Mouse (Mus musculus) gastrocnemius, adult 2 months (tissue): Measurements from ENCODE around the gene Pwwp2b. TPM values are rescaled to one million over a fixed set of nuclear protein-coding genes. Genes with fewer than 3 reads are reported as not detected.

Experiments used
- DNase-seq: peaks from one replicate; pipeline ENCODE4 v3.0.0; 2022
- H3K27ac ChIP-seq: fragments of 200-600 bp; 2 replicates; pipeline ENCODE4 v1.8.1; 2022; ENCODE audit warnings: mild to moderate bottlenecking
- H3K4me3 ChIP-seq: fragments of 200-600 bp; 2 replicates; pipeline ENCODE4 v1.8.1; 2022; ENCODE audit warnings: mild to moderate bottlenecking, moderate library complexity
- CTCF ChIP-seq: fragments of 200-600 bp; IDR thresholded peaks from 2 replicates; pipeline ENCODE4 v1.8.1; 2022; ENCODE audit warnings: antibody characterized with exemption, mild to moderate bottlenecking, moderate library complexity
- intact Hi-C: fragments of 180-260 bp; cut with DNase I; formaldehyde crosslinking; loops from one replicate; pipeline ENCODE4 v1.15.1; 2025
- total RNA-seq, 2 experiments: library from RNA; stranded (reverse); gene quantifications; 2 replicates each; pipeline ENCODE4 v1.2.3; 2021

Pwwp2b gene
- total RNA-seq, 2 experiments from 2014 or later = 3.0 to 7.4 TPM

DNA sequence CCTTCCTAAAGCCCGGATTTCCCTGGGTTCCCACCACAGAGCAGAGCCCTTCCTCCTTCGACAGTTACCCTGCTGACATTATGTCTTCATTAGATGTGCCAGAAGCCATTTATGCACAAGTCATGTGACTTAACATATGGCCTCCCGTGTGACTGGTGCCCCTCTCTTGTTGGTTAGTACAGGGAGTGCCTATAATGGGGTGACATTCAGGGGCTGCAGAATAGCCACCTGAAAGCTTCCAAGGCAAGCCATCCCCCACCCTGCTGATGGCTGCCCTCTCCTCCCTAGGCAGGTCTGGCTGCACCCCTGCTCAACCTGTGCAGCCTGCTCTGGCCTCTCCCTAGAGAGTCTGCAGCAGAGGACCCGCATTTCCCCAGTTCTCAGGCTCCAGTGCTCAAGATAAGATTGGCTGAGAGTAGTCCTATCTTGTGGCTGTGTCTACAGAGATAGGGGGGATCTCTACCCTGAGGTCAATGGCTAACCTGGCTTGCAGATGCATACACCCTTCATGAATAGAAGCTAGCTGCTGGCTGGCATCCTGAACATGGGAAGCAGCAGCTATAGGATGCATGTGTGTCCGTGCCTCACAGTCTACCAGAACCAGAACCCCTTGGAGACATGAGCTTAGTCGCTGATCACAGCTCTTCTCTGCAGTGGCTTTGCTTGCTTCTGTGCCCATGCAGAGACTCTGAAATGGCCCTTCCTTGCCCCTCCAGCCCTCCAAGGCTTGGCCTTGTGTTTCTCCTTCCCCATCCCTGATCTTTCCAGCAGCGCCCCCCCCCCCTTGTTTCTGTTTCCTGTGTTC, 1.3 kb downstream of the Pwwp2b start:
- Histone ChIP-seq H3K4me3 (peak overlapping the region; percentile 99), H3K27ac (peak overlapping the region; percentile 98)
- no peak for DNase-seq
- no peak for TF ChIP-seq CTCF
- intact Hi-C loops = loop anchor here (5.0 kb wide), 1 partner anchor 138 kb away; the partner anchor contains the start of gene Inpp5a

DNA sequence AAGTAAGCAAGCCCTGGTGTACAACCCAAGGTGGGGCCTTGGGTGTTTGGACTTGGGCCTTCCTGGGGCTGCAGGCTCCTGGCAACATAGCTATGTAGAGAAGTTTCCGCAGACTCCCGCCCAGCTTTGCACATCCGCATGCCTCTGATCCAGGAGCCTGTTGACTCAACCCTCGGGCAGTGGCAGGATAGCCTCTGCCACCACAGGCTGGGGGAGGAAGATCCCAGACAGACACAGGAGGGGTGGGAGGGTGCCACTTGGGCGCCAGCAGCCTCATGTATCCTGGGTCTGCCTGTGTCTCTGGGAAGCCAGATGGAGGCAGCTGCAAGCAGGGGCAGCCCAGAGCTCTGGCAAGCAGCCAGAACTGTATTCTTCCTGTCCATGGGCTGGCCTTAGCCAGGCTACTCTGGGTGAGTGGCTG, 3.6 kb downstream of the Pwwp2b start:
- DNase-seq = peak; percentile 67
- peak overlapping the region; percentile 20 for H3K4me3 ChIP-seq
- no peak for TF ChIP-seq CTCF
- peak overlapping the region; percentile 75 for H3K27ac ChIP-seq
- intact Hi-C loops = no loop called here

DNA sequence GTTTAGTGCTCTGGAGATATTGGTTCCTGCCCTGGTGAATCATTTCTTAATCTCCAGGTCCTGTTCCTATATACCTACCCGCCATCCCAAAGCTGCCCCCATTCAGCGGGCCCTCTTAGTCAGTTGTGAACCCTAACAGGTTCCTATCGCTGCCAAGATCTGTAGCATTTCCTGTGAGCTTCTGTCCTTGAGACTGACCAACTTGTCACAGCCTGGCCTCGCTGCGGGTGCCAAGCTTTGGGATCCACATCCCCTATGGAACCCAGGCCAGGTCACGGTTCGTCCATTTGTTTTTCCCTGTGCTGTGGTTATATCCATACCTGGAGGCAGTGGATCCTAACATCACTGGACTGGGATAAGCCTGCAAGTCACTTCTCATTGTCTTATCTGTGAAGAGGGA, 4.3 kb downstream of the Pwwp2b start:
- Histone ChIP-seq H3K4me3 (no peak overlapping the region), H3K27ac (peak overlapping the region; percentile 75)
- no peak for DNase-seq
- intact Hi-C loops = no loop called here
- TF ChIP-seq CTCF = no peak

DNA sequence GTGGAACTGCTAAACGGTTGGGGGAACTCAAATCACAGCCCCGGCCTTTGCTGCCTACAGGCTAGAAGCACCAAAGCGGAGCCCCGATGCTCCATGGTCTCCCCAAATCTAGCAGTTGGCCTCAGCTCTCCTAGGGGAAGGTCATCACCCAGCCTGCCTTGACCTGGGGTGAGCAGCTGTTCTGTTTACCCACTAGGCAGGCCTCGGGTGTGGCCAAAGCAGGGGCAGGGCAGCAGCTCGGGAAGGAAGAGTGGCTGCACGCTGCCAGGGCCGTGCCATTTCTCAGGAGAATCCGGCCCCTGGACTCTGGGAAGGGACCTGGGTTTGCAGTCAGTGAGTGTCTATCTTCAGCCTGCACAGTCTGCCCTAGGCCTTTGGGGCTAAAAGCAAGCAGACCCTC, 4.7 kb downstream of the Pwwp2b start:
- no peak for TF ChIP-seq CTCF
- no peak for DNase-seq
- H3K4me3 ChIP-seq = no peak overlapping the region
- intact Hi-C loops = no loop called here
- peak overlapping the region; percentile 75 for H3K27ac ChIP-seq

DNA sequence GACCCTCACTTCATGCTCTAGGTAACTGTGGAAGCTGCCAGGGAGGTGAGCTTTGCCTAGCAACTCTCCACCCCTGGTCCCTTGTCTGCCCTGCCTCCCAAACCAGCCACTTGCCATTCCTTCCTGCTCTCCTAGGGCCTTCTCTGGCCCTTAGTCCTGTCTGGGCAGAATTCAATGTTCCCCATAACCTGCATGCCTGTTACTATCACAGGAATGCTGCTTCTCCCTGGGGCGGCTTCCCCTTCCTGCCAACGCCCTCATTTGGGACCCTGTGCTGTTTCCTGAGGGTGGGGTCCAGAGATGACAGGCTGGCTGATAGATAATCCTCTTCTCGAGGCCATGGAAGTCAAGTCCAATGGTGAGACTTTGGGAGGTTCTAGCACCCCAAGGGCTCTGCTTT, 5.2 kb downstream of the Pwwp2b start:
- Histone ChIP-seq H3K27ac (peak overlapping the region; percentile 75), H3K4me3 (no peak overlapping the region)
- intact Hi-C loops = no loop called here
- no peak for DNase-seq
- TF ChIP-seq CTCF = no peak

DNA sequence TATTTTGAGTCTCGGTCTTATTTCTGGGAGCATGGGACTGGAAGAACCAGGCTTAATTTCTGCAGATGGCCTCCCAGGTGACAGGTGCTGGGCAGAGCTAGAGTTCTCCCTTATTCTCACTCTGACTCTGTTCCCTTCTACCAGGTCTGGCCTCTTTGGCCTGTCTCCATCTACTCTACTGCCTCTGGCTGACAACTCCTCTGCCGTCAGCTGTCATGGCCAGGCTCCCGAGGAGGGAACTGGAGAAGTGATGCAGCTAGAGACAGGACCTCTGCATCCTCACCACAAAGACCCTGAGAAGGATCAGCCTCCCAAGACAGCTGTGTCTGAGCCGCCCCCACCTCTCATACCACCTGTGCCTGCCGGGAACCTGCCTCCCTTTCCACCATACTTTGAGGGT, 6.3 kb downstream of the Pwwp2b start:
- TF ChIP-seq CTCF = no peak
- intact Hi-C loops = no loop called here
- DNase-seq = peak; percentile 82
- Histone ChIP-seq H3K27ac (peak overlapping the region; percentile 28; the same call in 1 of the 2 replicates), H3K4me3 (no peak overlapping the region)

DNA sequence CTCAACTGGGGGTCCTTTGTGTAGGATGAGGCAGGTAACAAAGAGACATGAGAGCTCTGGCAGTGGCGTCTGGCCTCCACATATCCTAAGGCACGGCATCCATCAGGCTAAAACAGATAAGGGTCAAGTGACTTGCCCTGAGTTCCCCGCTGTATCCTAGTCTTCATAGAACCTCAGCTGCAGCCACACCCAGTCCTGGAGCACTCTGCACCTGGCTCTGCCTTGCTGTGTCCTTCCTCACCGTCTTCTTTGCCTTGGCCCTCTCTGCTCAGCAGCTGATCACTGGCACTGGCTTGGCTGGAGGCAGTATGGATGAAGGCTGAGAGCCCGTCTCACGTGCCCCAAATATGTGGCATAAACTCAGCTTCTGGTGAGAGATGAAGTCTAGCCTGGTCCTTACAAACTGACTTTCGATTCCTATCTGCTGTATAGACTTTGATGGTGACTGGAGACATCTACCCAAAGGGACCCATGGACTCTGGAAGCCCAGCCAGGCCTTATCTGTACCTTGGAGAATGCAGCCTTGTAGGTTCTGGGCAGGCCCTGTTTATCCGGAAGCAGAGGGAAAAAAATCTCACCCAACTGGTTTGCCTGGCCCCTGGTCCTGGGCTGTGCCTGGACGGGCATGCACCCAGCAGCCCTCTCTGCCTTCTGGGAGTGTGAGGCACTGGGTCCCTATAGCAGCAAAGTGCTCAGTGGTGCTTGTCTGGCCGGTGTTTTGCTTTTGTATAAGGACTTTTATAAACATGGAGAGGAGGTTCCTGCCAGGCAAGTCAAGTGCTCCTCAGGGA, 9.7 kb downstream of the Pwwp2b start:
- TF ChIP-seq CTCF = no peak
- Histone ChIP-seq H3K4me3 (no peak overlapping the region), H3K27ac (no peak overlapping the region)
- intact Hi-C loops = no loop called here
- DNase-seq = no peak

DNA sequence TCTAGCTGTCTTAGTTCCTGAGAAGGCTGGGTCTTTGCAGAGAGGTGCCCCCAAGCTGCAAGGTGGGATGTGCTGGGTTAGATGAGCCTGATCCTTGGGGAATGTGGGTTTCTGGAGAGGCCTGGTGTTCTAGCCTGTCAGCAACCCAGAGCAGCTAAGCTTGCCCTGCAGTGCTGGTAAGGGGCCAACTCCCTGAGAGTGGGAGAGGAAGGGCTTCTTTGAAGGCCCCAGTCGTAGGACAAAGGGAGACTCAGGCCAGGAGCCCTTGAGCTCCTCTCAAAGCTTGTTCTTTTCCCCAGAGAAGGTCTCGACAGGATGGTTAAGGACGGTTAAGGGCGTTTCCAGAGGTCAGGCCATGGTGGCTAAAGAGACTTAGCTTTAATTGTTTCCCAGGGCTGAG, 16.1 kb downstream of the Pwwp2b start:
- intact Hi-C loops = no loop called here
- DNase-seq = no peak
- TF ChIP-seq CTCF = no peak
- no peak overlapping the region for H3K27ac ChIP-seq
- H3K4me3 ChIP-seq = no peak overlapping the region

DNA sequence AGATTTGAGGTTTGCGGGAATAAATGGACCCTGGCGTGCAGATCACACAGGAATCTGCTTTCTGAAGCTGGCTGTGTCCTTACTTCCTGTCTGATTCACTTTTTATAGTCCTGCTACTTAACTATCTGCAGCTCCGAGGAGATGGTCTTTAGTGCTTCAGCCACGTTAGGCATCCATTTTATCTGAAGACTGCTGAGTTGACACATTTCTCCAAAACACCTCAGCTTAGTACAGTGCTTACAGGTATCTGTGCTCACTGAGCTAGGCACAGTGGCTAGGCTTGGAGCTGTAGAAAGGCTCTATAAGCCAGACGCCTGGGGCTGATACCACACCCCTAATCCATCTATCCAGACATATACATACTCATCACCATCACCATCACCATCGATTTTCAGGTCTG, 17.4 kb downstream of the Pwwp2b start:
- Histone ChIP-seq H3K4me3 (no peak overlapping the region), H3K27ac (no peak overlapping the region)
- intact Hi-C loops = no loop called here
- no peak for TF ChIP-seq CTCF
- no peak for DNase-seq

DNA sequence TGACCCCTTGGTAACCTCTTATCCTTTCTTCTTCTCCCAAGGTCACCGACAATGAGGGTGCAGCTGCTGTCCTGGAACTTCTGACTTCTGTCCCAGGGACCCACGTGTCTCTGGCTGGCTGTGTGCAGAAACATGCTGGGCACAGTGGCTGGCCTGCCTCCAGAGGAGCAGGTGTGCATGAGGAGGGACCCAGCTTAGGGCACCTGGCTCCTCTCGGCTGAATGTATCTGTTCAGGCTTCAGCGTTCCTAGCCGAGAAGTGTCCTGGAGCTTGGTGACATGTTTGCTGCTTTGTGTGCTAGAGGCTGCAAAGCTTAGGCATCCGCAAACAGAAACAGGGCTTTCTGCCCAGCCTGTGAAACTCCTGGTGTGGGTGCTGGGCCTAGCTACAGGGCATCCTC, 18.1 kb downstream of the Pwwp2b start:
- peak; percentile 61 for DNase-seq
- TF ChIP-seq CTCF = no peak
- Histone ChIP-seq H3K4me3 (no peak overlapping the region), H3K27ac (peak overlapping the region; percentile 56)
- intact Hi-C loops = no loop called here

DNA sequence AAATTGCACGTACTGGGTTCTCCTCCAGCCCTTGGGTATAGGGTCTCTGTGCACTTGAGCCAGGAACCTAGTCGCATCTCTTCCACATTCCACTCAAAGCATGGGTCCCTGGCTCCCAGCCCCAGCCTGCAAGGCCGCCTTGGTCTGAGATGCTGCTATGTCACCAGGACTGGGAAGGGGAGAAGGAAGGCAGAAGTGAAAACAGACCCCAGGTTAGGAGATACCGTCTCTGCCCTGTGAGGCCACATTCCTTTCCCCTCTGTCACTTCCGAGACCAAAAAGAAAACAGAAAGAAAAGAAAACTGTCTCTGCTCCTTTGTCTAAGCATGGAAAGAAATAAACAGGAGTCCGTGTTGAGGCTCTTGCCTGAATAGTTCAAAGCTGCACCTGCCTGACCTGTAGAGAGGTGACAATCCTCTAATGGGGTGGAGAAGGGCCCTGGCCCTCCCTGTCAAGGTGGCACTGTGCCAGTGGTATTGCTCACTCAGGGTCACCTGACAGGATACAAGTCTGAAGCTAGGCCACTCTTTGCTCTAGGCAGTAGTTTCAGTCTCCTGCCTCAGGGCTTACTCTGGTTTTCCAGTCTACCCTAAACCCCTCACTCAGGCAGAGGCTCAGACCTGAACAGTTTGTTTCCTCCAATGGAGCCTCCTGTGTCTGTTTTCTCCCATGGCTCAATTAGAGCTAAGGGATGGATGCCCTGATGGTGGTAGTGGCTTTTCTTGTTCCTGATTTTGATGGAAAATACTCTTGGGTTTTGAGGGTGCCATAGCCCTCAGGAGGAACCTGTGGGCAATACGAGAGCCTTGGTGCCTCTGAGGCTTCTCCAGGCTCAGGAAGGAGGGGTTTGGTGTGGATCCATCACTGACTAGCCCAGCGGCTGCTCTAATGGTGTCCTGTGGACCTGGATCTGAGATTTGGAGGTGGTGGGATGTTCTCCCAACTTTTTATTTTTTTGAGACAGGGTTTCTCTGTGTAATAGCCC, 18.9 kb downstream of the Pwwp2b start:
- H3K4me3 ChIP-seq = no peak overlapping the region
- peak overlapping the region; percentile 20; the same call in 1 of the 2 replicates for H3K27ac ChIP-seq
- intact Hi-C loops = no loop called here
- DNase-seq = no peak
- no peak for TF ChIP-seq CTCF

DNA sequence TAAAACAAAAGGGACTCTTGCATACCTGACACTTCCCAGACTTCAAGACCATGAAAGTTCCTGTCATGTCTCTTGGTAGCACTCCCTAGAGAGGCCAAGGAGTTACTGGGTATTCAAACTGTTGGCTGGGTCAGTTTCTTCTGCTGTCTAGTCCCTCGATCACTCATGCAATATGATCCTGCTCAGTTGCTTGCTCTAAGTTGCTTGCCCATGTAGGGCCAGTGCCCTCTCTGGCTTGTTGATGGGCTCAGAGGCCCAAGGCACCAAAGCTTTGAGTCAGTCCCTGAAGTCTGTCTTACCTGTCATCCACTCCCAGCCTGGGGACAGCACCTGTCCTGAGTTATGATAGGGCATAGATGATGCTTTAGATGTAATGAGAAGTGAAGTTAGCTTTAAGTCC, 22.5 kb downstream of the Pwwp2b start:
- Histone ChIP-seq H3K4me3 (no peak overlapping the region), H3K27ac (peak overlapping the region; percentile 12)
- intact Hi-C loops = no loop called here
- DNase-seq = peak; percentile 52
- no peak for TF ChIP-seq CTCF

DNA sequence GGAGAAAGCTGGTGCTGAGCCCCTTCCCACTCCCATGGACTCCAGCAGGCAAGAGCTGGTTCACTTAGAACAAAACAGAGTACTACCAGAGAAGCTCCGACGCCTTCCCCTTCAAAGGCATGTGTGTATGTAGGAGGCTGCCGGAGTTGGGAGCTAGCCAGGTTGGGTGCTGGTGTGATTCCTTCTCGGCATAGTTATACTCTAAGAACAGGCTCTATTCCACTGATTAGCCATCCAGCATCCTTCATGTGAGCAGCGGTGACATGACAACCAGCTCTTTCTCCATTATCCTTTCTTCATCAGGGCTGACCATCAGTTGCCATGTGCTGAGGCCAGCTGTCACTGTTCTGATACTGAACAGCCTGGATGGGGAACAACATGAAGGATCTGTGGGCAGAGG, 23.6 kb downstream of the Pwwp2b start:
- TF ChIP-seq CTCF = no peak
- Histone ChIP-seq H3K4me3 (no peak overlapping the region), H3K27ac (no peak overlapping the region; the same call in 1 of the 2 replicates)
- intact Hi-C loops = no loop called here
- no peak for DNase-seq
